Mouse (Mus musculus) limb, embryonic 14.5 days (tissue): ENCODE measurements around the gene Lexm. TPM values are rescaled to one million over a fixed set of nuclear protein-coding genes. Genes with fewer than 3 reads are reported as not detected.

Source experiments
- ATAC-seq: fragments of 200-750 bp; cut with Nextera tagmentation; 2 replicates; pipeline ENCODE4 v1.8.0; 2017; ENCODE audit warnings: low read depth, moderate number of reproducible peaks, moderate TSS enrichment; ENCODE audit not compliant: low FRiP score
- DNase-seq: peaks from one replicate; pipeline ENCODE4 v3.0.0-alpha.2; 2015; ENCODE audit warnings: low spot score
- H3K27ac ChIP-seq: fragments of 300-500 bp; sonication (generic); replicated peaks from 2 replicates; pipeline ENCODE4 v1.5.1; 2014; ENCODE audit warnings: low read depth, mild to moderate bottlenecking, low read length, moderate library complexity, mixed read lengths
- H3K27me3 ChIP-seq: fragments of 300-500 bp; sonication (generic); 2 replicates; pipeline ENCODE4 v1.6.1; 2014; ENCODE audit warnings: low read length, mixed read lengths; ENCODE audit not compliant: control insufficient read depth, insufficient read depth
- H3K36me3 ChIP-seq: fragments of 300-500 bp; sonication (generic); 2 replicates; pipeline ENCODE4 v1.6.1; 2014; ENCODE audit warnings: mild to moderate bottlenecking, low read length, moderate library complexity, mixed read lengths; ENCODE audit not compliant: control insufficient read depth, insufficient read depth
- H3K4me1 ChIP-seq: fragments of 300-500 bp; sonication (generic); 2 replicates; pipeline ENCODE4 v1.6.1; 2014; ENCODE audit warnings: antibody characterized with exemption, low read length, mixed read lengths; ENCODE audit not compliant: control insufficient read depth, insufficient read depth
- H3K4me2 ChIP-seq: fragments of 300-500 bp; sonication (generic); replicated peaks from 2 replicates; pipeline ENCODE4 v1.6.1; 2014; ENCODE audit warnings: low read depth, mild to moderate bottlenecking, low read length, moderate library complexity; ENCODE audit not compliant: severe bottlenecking
- H3K4me3 ChIP-seq: fragments of 300-500 bp; sonication (generic); replicated peaks from 2 replicates; pipeline ENCODE4 v1.5.1; 2014; ENCODE audit warnings: low read length
- H3K9ac ChIP-seq: fragments of 300-500 bp; sonication (generic); 2 replicates; pipeline ENCODE4 v1.6.1; 2014; ENCODE audit warnings: mild to moderate bottlenecking, low read depth, low read length, moderate library complexity; ENCODE audit not compliant: severe bottlenecking
- H3K9me3 ChIP-seq: fragments of 300-500 bp; sonication (generic); 2 replicates; pipeline ENCODE4 v1.6.1; 2016; ENCODE audit warnings: low read length; ENCODE audit not compliant: control insufficient read depth
- POLR2A ChIP-seq: fragments of 200-500 bp; IDR thresholded peaks from 2 replicates; pipeline ENCODE4 v1.8.0; 2012; ENCODE audit warnings: inconsistent platforms, mild to moderate bottlenecking, moderate library complexity, borderline replicate concordance; ENCODE audit not compliant: insufficient read depth, insufficient read length; ENCODE audit errors: extremely low read depth
- WGBS: fragments of 180-500 bp; shearing (Covaris S2); extraction: QIAGEN DNeasy Blood & Tissue Kit; methylation state at CpG from one replicate; pipeline ENCODE4 v1.1.7; 2014; 5-methylcytosine and 5-hydroxymethylcytosine counted together
- polyA plus RNA-seq, 2 experiments: library from polyadenylated mRNA; depleted of rRNA in 1 of 2; stranded (reverse) in 1 of 2; unstranded in 1 of 2; fragments of >200 nt; fragmentation: Nextera tagmentation in 1 of 2; extraction: Ambion mirVana in 1 of 2; gene quantifications; 2 replicates each; pipeline versions ENCODE4 v1.2.1 to v1.2.3; 2012 to 2014

The Lexm gene
- polyA plus RNA-seq, 2 experiments, result not detected

DNA sequence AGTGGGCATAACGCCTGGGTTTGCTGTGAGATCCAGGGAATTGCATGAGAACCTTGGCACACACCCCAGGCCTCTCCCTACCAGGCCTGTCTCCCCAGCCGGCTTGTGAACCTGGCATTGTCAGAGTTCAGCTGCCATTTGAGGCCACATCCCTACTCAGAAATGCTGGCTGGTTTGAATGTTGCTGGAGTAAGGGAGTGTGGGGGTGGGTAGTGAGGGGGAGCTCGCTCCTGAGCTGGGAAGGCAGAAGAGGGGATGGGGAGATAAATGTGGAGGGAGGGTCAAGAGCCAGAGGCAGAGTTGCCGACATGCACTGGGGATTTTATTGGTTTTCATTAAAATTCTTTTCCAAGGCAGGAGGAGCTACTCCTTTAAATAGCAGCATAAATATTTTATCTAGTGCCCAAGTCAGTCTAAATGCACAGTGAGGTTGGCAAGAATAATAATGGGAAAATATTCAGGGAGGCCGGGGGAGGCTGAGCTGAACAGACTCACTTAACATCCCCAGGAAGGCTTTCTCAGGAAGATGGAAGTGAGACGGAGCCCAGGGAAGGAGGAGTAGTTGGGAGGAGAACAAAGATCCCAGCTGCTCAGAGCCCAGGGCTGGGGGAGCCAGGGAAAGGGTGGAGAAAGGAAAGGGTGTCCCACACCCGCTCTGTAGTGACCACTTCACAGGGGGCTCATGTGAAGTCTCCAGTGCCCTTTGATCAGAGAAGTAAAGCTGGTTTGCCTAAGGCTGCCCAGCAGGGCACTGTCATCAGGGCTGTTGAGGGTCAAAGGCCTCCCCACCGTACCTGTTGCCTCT is 16.4 kb upstream of the Lexm start:
- DNase-seq (peak; percentile 44), ATAC-seq (peak; percentile 58; the same call in 1 of the 2 replicates)
- Histone ChIP-seq H3K9me3 (no peaks in the 10 kb centered on the region), H3K36me3 (no peaks in the 10 kb centered on the region), H3K4me3 (no peak overlapping the region), H3K4me1 (peaks cover 25% of the 10 kb centered on the region), H3K4me2 (peak overlapping the region; percentile 21; the same call in 1 of the 2 replicates), H3K9ac (peak overlapping the region; percentile 31; the same call in 1 of the 2 replicates), H3K27ac (peak overlapping the region; percentile 78), H3K27me3 (no peaks in the 10 kb centered on the region; the same call in 1 of the 2 replicates)
- TF ChIP-seq POLR2A, result no peak
- WGBS, result 17% methylated on average over 8 of the region's 8 CpGs

DNA sequence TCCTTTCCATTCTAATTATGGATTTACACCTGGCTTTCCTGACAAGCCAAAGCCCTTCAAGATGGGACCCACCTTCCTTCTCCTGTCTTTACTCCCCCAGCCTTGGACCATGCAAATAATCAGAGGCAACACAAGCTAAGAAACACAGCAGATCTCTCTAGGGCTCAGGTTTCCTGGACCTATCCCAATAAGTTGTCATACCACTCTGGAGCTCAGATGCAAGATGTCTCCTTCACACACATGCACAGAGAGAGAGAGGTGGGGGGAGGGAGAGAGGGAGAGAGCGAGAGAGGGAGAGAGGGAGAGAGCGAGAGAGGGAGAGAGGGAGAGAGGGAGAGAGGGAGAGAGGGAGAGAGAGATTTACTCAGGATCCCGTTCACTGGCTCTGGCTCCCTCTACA is 15.3 kb upstream of the Lexm start:
- DNase-seq (no peak), ATAC-seq (no peak)
- H3K9me3 ChIP-seq, result no peaks in the 10 kb centered on the region
- no peak overlapping the region for H3K27ac ChIP-seq
- H3K27me3 ChIP-seq, result no peaks in the 10 kb centered on the region; the same call in 1 of the 2 replicates
- no peak overlapping the region for H3K9ac ChIP-seq
- 46% methylated on average over 1 of the region's 3 CpGs for WGBS
- no peak overlapping the region for H3K4me2 ChIP-seq
- H3K4me3 ChIP-seq, result no peak overlapping the region
- no peak for TF ChIP-seq POLR2A
- no peaks in the 10 kb centered on the region for H3K36me3 ChIP-seq
- peaks cover 25% of the 10 kb centered on the region for H3K4me1 ChIP-seq

DNA sequence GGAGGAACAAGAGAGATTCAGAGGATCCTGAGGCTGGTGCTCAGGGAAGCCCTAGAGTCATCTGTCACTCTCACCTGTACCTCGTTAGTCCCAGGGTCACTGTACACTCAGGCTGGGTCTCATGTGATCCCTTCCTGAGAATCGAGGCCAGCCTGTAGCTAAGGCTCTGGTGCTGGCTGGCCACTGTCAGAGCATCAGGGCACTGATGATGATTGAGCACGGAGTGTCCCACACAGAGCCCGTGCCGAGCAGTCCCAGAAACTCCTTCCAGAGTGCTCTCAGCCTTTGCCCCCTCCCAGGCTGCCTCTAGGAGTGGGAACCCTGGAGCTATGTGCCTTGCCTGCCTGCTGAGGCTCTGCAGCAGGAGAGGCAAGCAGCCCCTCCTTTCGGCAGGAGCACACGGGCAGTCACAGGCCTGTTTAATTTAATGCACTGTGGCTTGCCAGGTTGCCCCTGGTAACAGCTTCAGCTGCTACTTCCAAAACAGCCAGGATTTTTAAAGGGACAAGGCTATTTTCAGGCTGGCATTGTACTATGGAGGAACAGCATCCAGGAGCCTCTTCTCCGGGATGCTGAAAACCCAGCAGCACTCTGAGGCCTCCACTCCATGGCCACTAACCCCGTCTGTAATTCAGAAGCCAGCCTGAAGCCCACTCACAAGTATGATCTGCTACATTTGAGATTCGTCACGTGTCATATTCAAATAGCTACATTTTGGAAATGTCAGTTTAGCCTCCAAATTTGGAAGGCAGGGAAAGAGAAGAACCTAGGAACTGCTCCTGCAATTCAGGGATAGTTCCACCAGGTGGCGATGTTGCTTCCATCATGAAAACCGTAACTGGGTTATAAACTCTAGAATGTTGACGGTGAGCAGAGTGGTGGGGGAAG is 13.5 kb upstream of the Lexm start:
- 12% methylated on average over 14 of the region's 14 CpGs for WGBS
- TF ChIP-seq POLR2A, result no peak
- H3K9me3 ChIP-seq, result no peaks in the 10 kb centered on the region
- DNase-seq, result peak; percentile 81
- H3K4me3 ChIP-seq, result no peak overlapping the region
- peak overlapping the region; percentile 10; the same call in 1 of the 2 replicates for H3K4me2 ChIP-seq
- H3K36me3 ChIP-seq, result no peaks in the 10 kb centered on the region
- peak overlapping the region; percentile 40; the same call in 1 of the 2 replicates for H3K9ac ChIP-seq
- peak; percentile 79 for ATAC-seq
- peaks cover 25% of the 10 kb centered on the region for H3K4me1 ChIP-seq
- H3K27me3 ChIP-seq, result no peaks in the 10 kb centered on the region
- H3K27ac ChIP-seq, result peak overlapping the region; percentile 71

DNA sequence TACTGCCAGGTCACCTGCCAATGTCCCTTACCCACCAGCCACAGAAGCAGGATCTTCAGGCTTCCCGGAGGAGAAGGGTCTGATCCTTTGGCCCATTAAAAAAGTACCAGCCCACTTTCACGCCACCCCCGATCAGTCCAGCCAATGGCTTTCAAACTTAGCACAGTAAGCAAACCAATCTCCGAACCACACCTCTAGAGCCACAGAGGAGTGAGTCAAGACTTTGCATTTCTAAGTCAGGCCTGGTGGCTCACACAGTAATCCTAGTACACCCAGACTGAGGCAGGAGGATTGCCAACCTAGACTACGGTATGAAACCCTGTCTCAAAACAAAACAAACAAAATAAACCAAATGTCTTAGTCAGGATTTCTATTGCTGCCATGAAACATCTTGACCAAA is 12.3 kb upstream of the Lexm start:
- TF ChIP-seq POLR2A, result no peak
- Histone ChIP-seq H3K9ac (no peak overlapping the region), H3K9me3 (no peaks in the 10 kb centered on the region), H3K4me2 (no peak overlapping the region), H3K4me3 (no peak overlapping the region), H3K27me3 (no peaks in the 10 kb centered on the region), H3K27ac (no peak overlapping the region), H3K4me1 (peaks cover 25% of the 10 kb centered on the region), H3K36me3 (no peaks in the 10 kb centered on the region)
- no peak for ATAC-seq
- WGBS, result 61% methylated on average over 5 of the region's 5 CpGs
- DNase-seq, result no peak
